Mouse (Mus musculus): ENCODE data around the gene Rnf38. TPM values are rescaled to one million over a fixed set of nuclear protein-coding genes. Genes with fewer than 3 reads are reported as not detected.

Rnf38 gene
- polyA plus RNA-seq (2017; shearing (Covaris generic)), result 72.6 TPM

DNA sequence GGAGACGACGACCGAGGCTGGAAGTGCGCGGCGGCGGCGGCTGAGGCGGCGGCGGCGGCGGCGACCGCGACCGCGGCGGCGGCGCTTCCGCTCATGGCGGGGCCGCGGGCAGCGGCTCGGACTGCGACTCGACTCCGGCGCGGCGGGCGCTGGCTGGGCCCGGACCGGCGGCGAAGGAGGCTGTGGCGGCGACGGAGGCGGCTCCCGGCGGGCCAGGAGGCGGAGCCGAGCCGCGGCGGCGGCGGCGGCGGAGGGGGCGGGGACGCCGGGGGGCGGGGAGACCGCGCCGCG, at the start of gene Rnf38:
TSS of gene Rnf38 (minus strand) at position 77 of the 291 bp plus-strand sequence.

DNA sequence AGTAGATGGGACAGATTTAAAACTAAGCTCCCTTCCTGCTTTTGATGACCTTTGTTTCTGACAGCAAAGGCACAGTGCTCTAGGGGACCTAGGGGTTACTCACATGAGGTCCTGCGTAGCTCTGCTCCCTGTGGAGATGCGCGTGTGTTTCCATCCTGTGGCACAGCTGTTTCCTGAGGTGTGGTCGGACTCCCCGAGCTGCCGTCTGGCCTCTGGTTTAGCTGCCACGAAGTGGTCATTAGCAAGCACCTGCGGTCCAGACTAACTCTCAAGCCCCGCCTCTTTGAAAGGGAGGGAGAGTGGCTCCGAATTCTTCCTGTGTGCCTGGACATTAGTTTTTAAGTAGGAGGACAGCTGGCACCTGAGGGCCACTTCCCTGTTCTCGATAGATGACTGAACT, 149.6 kb downstream of the Rnf38 start, which contains the start of gene Gne:
TSS of gene Gne (minus strand) at position 233 of the 400 bp plus-strand sequence.

Other genes with a start within 250 kb of the Rnf38 start
- 155 TPM for gene Clta, start 229.3 kb downstream of the Rnf38 start, polyA plus RNA-seq (2017; shearing (Covaris generic))
- 56.0 TPM for gene Gne, start 149.6 kb downstream of the Rnf38 start, polyA plus RNA-seq (2017; shearing (Covaris generic))
- 4.2 TPM for gene Melk, start 67.1 kb upstream of the Rnf38 start, polyA plus RNA-seq (2017; shearing (Covaris generic))